Mouse (Mus musculus) left cerebral cortex, postnatal 4 days (tissue): Measurements from ENCODE around the gene Hoxb9. TPM values are rescaled to one million over a fixed set of nuclear protein-coding genes. Genes with fewer than 3 reads are reported as not detected.
A peak's percentile ranks its signal among the peaks of the same experiment; 100 is the strongest.

ENCODE experiments used
- DNase-seq: peaks from one replicate; pipeline ENCODE4 v3.0.0-alpha.2; 2022
- intact Hi-C: fragments of 180-260 bp; cut with DNase I; formaldehyde crosslinking; loops from one replicate; pipeline ENCODE4 v1.15.1; 2025
- total RNA-seq, 2 experiments: library from RNA; stranded (reverse); gene quantifications; 2 replicates each; pipeline ENCODE4 v1.2.3; 2021

Gene Hoxb9
- total RNA-seq: not detected

GRCm38 (mm10) chr11:96270996-96271540 lies at the start of gene Hoxb9:
Gene Hoxb9 (plus strand): TSS chr11:96271457.
- no peak for DNase-seq
- intact Hi-C loops: no loop called here

GRCm38 (mm10) chr11:96223813-96224212 lies 47.4 kb upstream of the Hoxb9 start:
- intact Hi-C loops: no loop called here
- DNase-seq: no peak

GRCm38 (mm10) chr11:96227676-96228075 lies 43.6 kb upstream of the Hoxb9 start:
- no peak for DNase-seq
- intact Hi-C loops: no loop called here

GRCm38 (mm10) chr11:96234906-96235305 lies 36.4 kb upstream of the Hoxb9 start:
- DNase-seq: peak; percentile 28
- intact Hi-C loops: loop anchor here (5.0 kb wide), 1 partner anchor 88 kb away; no protein-coding TSS in a partner anchor

- peak; percentile 47 for DNase-seq
- intact Hi-C loops: no loop called here
Measured at GRCm38 (mm10) chr11:96240211-96240610, 31.0 kb upstream of the Hoxb9 start.

- no peak for DNase-seq
- intact Hi-C loops: no loop called here
Measured at GRCm38 (mm10) chr11:96250901-96251300, 20.4 kb upstream of the Hoxb9 start.

- intact Hi-C loops: no loop called here
- DNase-seq: no peak
Measured at GRCm38 (mm10) chr11:96251480-96252031, 19.7 kb upstream of the Hoxb9 start.

- intact Hi-C loops: no loop called here
- DNase-seq: no peak
Measured at GRCm38 (mm10) chr11:96252541-96253120, 18.6 kb upstream of the Hoxb9 start.

GRCm38 (mm10) chr11:96254221-96254620 lies 17.0 kb upstream of the Hoxb9 start:
- intact Hi-C loops: no loop called here
- no peak for DNase-seq

GRCm38 (mm10) chr11:96255111-96255995 lies 15.9 kb upstream of the Hoxb9 start:
- intact Hi-C loops: no loop called here

GRCm38 (mm10) chr11:96255996-96256445 lies 15.2 kb upstream of the Hoxb9 start:
- intact Hi-C loops: no loop called here
- DNase-seq: no peak

More at GRCm38 (mm10) chr11:96255111-96255995, 15.9 kb upstream of the Hoxb9 start:
- DNase-seq: no peak

- intact Hi-C loops: no loop called here
- no peak for DNase-seq
Measured at GRCm38 (mm10) chr11:96257141-96257540, 14.1 kb upstream of the Hoxb9 start.

- intact Hi-C loops: no loop called here
Measured at GRCm38 (mm10) chr11:96259038-96259437, 12.2 kb upstream of the Hoxb9 start.

GRCm38 (mm10) chr11:96259511-96259910 lies 11.7 kb upstream of the Hoxb9 start:
- DNase-seq: no peak
- intact Hi-C loops: no loop called here

More at GRCm38 (mm10) chr11:96259038-96259437, 12.2 kb upstream of the Hoxb9 start:
- DNase-seq: no peak

GRCm38 (mm10) chr11:96260310-96260970 lies 10.8 kb upstream of the Hoxb9 start:
- DNase-seq: no peak
- intact Hi-C loops: no loop called here

- intact Hi-C loops: no loop called here
- DNase-seq: peak; percentile 74
Measured at GRCm38 (mm10) chr11:96261323-96261890, 9.8 kb upstream of the Hoxb9 start.

GRCm38 (mm10) chr11:96262262-96262830 lies 8.9 kb upstream of the Hoxb9 start:
- DNase-seq: no peak
- intact Hi-C loops: no loop called here

- no peak for DNase-seq
- intact Hi-C loops: no loop called here
Measured at GRCm38 (mm10) chr11:96263636-96264389, 7.4 kb upstream of the Hoxb9 start.

- DNase-seq: no peak
- intact Hi-C loops: no loop called here
Measured at GRCm38 (mm10) chr11:96264390-96265020, 6.8 kb upstream of the Hoxb9 start.
